Mouse (Mus musculus): Measurements from ENCODE around the gene Phf23.

GRCm38 (mm10) chr11:70010961-70011360 is 15.4 kb downstream of the Phf23 start:
- TF ChIP-seq CHD2 (IDR thresholded peaks at IDR 0.05; ENCODE audit: low read depth, low read length) (no peak), ZNF384 (IDR thresholded peaks at IDR 0.05; ENCODE audit: low read depth, low read length) (no peak), HCFC1 (IDR thresholded peaks at IDR 0.05; ENCODE audit: borderline replicate concordance, insufficient read depth, low read length) (no peak), MAFK (IDR thresholded peaks at IDR 0.05; ENCODE audit: insufficient read depth, low read depth, low read length) (no peak)

All from ES-E14 (cell line).